Mouse (Mus musculus) lung, postnatal 10 days (tissue): ENCODE results near the gene Cd52.

Experiments used
- DNase-seq: peaks from one replicate; pipeline ENCODE4 v3.0.0; 2021

Cd52 gene

DNA sequence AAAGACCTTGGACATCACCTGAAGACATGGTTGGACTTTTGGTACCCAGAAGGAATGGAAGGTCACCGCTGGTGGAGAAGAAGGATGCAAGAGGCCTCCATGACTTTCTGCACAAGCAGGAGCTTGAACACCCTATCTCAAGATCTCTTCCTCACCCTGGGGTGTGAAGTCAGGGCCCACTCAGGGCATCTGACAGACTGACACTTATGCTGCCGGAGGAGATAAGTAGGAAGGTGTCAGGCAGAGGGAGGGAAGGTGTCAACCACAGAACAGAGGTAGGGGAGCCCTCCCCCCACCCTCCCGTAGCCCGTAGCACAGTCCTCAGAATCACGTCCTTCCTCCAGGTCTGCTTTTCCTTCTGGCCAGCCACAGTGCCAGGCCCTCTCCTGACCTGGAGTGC lies 47.2 kb downstream of the Cd52 start:
- DNase-seq, result no peak

DNA sequence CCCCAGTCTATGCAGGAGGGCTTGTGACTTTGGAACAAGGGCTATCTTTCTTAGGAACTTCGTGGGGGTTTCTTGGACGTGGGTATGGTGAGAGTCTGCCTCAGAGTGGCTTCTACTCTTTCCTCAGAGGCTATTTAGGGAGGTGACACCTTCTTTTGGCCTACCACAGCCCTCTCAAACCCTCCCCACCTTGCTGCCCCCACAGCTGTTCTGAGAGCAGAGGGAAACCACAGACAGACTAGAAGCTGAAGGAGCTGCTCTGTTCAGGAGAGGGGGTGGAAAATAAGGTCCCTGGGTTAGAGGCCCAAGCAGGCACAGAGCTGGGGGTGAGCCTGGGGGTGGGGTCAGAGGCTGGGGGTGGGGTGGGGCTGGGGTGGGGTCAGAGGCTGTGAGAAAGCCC lies 51.8 kb downstream of the Cd52 start:
- no peak for DNase-seq

DNA sequence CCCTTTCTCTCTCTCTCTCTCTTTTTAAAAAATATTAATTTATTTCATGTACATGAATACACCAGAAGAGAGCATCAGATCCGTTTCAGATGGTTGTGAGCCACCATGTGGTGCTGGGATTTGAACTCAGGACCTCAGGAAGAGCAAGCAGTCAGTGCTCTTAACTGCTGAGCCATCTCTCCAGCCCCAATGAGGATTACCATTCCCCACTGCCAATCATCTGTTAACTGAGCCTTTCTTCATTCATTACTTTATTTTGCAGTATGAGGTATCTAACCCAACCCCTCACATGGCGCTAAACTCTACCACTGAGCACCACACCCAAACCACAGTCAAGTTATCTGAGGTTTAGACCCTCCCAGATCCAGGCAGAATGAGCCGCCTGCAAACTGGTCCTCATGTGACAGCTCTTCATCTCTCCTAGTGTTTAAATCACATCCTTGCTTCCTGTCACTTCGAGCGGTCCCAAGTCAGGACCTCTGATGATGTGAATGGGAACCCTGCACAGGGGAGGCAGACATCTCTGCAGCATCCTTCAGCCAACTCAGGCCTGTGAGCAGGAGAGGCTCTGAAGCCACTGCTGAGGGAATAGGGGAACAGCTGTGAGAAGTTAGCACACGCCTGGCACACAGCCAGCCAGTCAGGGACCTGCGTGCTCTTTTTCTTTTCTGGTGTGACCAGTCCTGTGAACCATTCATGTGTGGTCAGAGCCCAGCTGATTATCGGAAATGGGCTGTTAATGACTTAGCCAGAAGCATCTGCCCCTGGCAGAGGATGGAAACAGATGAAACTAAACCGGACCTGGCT lies 53.4 kb downstream of the Cd52 start:
- peak; percentile 46 for DNase-seq

DNA sequence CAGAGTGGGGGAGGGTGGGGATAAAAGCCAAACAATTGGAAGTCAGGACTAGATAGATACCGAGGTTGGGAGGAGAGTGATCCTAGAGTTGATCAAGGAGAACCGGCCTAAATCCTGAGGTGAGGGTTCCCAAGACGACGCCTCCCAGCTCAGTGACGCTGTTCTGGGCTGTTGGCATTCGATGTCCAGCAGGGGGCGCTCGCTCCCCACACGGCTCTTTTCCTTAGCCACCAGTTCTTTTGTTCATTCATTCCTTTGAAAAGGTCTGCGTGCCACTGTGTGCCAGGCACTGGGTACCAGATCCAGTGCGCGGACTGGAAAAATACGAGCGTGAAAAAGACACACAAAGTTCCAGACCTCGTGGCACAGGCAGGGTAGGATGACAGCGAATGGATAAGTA lies 58.9 kb downstream of the Cd52 start:
- DNase-seq, result peak; percentile 75
